In genomic region chr13:92132599-92132998, GRCm38 (mm10) we compare ENCODE assay signal across 20 mouse cellular contexts. TPM values are rescaled to one million over a fixed set of nuclear protein-coding genes. Genes with fewer than 3 reads are reported as not detected.
A peak's percentile ranks its signal among the peaks of the same experiment; 100 is the strongest.
DNase-seq lines count a peak whose midpoint lies in the region; ATAC-seq and TF ChIP-seq lines count a peak whose summit lies in the region.
"Had no signal": no experiment of that assay in that cellular context is flagged by ENCODE, and none has a peak within 500 bp of the region (broad histone marks: within the 10 kb centered on the region; RNA-seq: fewer than 3 reads in every experiment).

No protein-coding gene starts in this region.

- H3K36me3 ChIP-seq in midbrain, postnatal 0 days (ENCODE audit: insufficient read depth, low read length) = no peaks in the 10 kb centered on the region
- no peaks in the 10 kb centered on the region for H3K36me3 ChIP-seq in midbrain, embryonic 16.5 days (ENCODE audit: control insufficient read depth, insufficient read depth, low read length)
- H3K36me3 ChIP-seq: embryonic facial prominence, embryonic 10.5 days; embryonic facial prominence, embryonic 12.5 days; forebrain, embryonic 15.5 days; G1E had no signal

- no peak for DNase-seq in layer of hippocampus, adult 2 months (ENCODE audit: low spot score in 2 of 2)
- DNase-seq in layer of hippocampus, postnatal 25 days (ENCODE audit: extremely low spot score in 1 of 2, low spot score in 1 of 2) = no peak
- no peak for DNase-seq in midbrain, postnatal 0 days (ENCODE audit: low spot score)
- no peak for DNase-seq in Muller cell, postnatal 12 days (ENCODE audit: inconsistent ontology term)
- DNase-seq: adrenal gland, adult 2 months; adrenal gland, postnatal 10 days; adrenal gland, postnatal 25 days; cerebellum, adult 11 months; cerebellum, adult 18-20 months; cerebellum, adult 8-10 months; cerebellum, adult 9-11 months; cerebellum, postnatal 14 days; cerebellum, postnatal 36 days had no signal

- 55% methylated on average over 2 of the region's 2 CpGs for WGBS in midbrain, postnatal 0 days
- WGBS in midbrain, embryonic 16.5 days = 47% methylated on average over 2 of the region's 2 CpGs

- TF ChIP-seq POLR2A in cortical plate, adult 2 months (IDR thresholded peaks at IDR 0.05; ENCODE audit: extremely low read depth, insufficient read depth, low read length) = no peak

- H3K4me2 ChIP-seq in midbrain, postnatal 0 days (ENCODE audit: low read depth, low read length, poor library complexity, severe bottlenecking) = 0 out of 2 replicates have a peak overlapping the region, but pooled peaks have one; percentile 85
- H3K4me2 ChIP-seq in midbrain, embryonic 16.5 days (ENCODE audit: low read length) = no peak overlapping the region

- no peaks in the 10 kb centered on the region for H3K27me3 ChIP-seq in midbrain, postnatal 0 days (ENCODE audit: insufficient read depth, low read length)
- peaks cover 2% of the 10 kb centered on the region; the same call in 1 of the 2 replicates for H3K27me3 ChIP-seq in midbrain, embryonic 16.5 days (ENCODE audit: control insufficient read depth, insufficient read depth, low read depth, low read length)

- H3K9me3 ChIP-seq in midbrain, postnatal 0 days (ENCODE audit: low read length) = no peaks in the 10 kb centered on the region
- no peaks in the 10 kb centered on the region for H3K9me3 ChIP-seq in midbrain, embryonic 16.5 days (replicated peaks; ENCODE audit: control insufficient read depth, low read length, poor library complexity, severe bottlenecking)
- H3K9me3 ChIP-seq: embryonic facial prominence, embryonic 10.5 days; embryonic facial prominence, embryonic 12.5 days; forebrain, embryonic 13.5 days; forebrain, embryonic 15.5 days had no signal

- peaks cover 4% of the 10 kb centered on the region; the same call in 1 of the 2 replicates for H3K4me1 ChIP-seq in midbrain, postnatal 0 days (ENCODE audit: insufficient read depth, low read length)
- H3K4me1 ChIP-seq in midbrain, embryonic 16.5 days (ENCODE audit: control insufficient read depth, insufficient read depth, low read length) = peaks cover 7% of the 10 kb centered on the region
- H3K4me1 ChIP-seq in cortical plate, adult 2 months (ENCODE audit: control insufficient read depth, insufficient read depth, low read length) = peaks cover 1% of the 10 kb centered on the region; the same call in 1 of the 2 replicates

- peak overlapping the region; percentile 10; the same call in 1 of the 2 replicates for H3K27ac ChIP-seq in layer of hippocampus, adult 2 months
- H3K27ac ChIP-seq in midbrain, postnatal 0 days (ENCODE audit: low read depth, low read length) = no peak overlapping the region
- H3K27ac ChIP-seq in midbrain, embryonic 16.5 days (ENCODE audit: low read length) = no peak overlapping the region
- H3K27ac ChIP-seq in cortical plate, adult 2 months (ENCODE audit: insufficient read depth, low read length) = peak overlapping the region; percentile 40; the same call in 1 of the 2 replicates
- H3K27ac ChIP-seq: embryonic facial prominence, embryonic 10.5 days; embryonic facial prominence, embryonic 12.5 days; forebrain, embryonic 13.5 days; forebrain, embryonic 15.5 days had no signal

- no peak overlapping the region for H3K9ac ChIP-seq in midbrain, postnatal 0 days (replicated peaks; ENCODE audit: low read length, poor library complexity, severe bottlenecking)
- no peak overlapping the region for H3K9ac ChIP-seq in midbrain, embryonic 16.5 days (ENCODE audit: low read depth, low read length)

- TF ChIP-seq CTCF in layer of hippocampus, adult 2 months (conservative IDR thresholded peaks at IDR 0.05) = no peak
- TF ChIP-seq CTCF in midbrain, postnatal 0 days (IDR thresholded peaks at IDR 0.05) = no peak
- no peak for TF ChIP-seq CTCF in cortical plate, adult 2 months (IDR thresholded peaks at IDR 0.05; ENCODE audit: extremely low read depth, insufficient read depth, low read length)

- no peak for ATAC-seq in midbrain, postnatal 0 days (ENCODE audit: low FRiP score)
- no peak for ATAC-seq in midbrain, embryonic 16.5 days

- H3K4me3 ChIP-seq in layer of hippocampus, adult 2 months = no peak overlapping the region; the same call in 1 of the 2 replicates
- H3K4me3 ChIP-seq in midbrain, postnatal 0 days (ENCODE audit: low read depth, low read length) = no peak overlapping the region
- no peak overlapping the region for H3K4me3 ChIP-seq in midbrain, embryonic 16.5 days (ENCODE audit: low read depth, low read length)
- no peak overlapping the region; the same call in 1 of the 2 replicates for H3K4me3 ChIP-seq in cortical plate, adult 2 months (ENCODE audit: insufficient read depth, low read length)

RNA-seq across cellular contexts. Expression of gene Rasgrf2, which starts 1.1 kb away (rescaled TPM):
- total RNA-seq in layer of hippocampus, adult 2 months (2021) = 100 to 1,000 TPM; 131 to 136 TPM
- total RNA-seq in layer of hippocampus, postnatal 25 days (2021) = 100 to 1,000 TPM; 105 to 114 TPM
- 103 and 105 TPM in 2 replicates for total RNA-seq in midbrain, postnatal 0 days (2014; rRNA removed)
- polyA plus RNA-seq in midbrain, postnatal 0 days (2015; fragmentation: Nextera tagmentation; extraction: Ambion mirVana) = 14.9 and 16.7 TPM in 2 replicates
- polyA plus RNA-seq in midbrain, embryonic 16.5 days (2015; fragmentation: Nextera tagmentation; extraction: Ambion mirVana) = 10.5 and 14.6 TPM in 2 replicates
- 80.2 and 80.6 TPM in 2 replicates for polyA plus RNA-seq in cortical plate, adult 2 months (2012; rRNA removed)
- polyA plus RNA-seq: G1E had no signal

Comparison
In these comparisons a context has a peak if more than half of its experiments do, and no peak if none do; other contexts are left out.
1. H3K27ac ChIP-seq: peak in layer of hippocampus, adult 2 months (single experiment) and cortical plate, adult 2 months (single experiment); none in midbrain, postnatal 0 days (single experiment) and midbrain, embryonic 16.5 days (single experiment).